Mouse (Mus musculus) heart, postnatal 0 days (tissue): ENCODE results near the gene Ifi47.

Experiments
- CTCF ChIP-seq: IDR thresholded peaks from 2 replicates; pipeline ENCODE4 v1.5.1; 2016; ENCODE audit warnings: antibody characterized with exemption, control low read depth, low read depth
- EP300 ChIP-seq: IDR thresholded peaks from 2 replicates; pipeline ENCODE4 v1.6.1; 2016; ENCODE audit warnings: antibody characterized with exemption, low read depth

DNA sequence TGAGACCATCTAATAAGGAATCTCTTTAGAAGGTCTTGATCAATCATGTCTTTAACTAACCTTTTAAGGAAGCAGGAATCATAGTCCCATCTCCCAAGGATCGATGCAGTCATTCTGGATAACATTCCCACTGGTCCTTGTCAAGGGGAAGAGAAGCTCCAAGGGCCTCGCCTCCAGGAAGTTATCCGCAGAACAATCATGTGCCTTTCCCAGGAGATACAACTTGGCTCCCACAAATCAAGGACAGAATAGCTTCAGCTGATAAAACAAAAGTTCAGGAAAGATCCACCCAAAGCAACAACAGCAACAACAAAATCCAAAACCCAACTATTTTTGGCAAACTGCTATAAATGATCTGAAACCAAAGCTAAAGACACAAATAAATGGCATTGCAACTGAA, 43.2 kb downstream of the Ifi47 start:
- TF ChIP-seq CTCF (no peak), EP300 (no peak)
